Mouse (Mus musculus) mature B cell (primary cell): Measurements from ENCODE around the gene Slc35f1.

ENCODE experiments used
- in situ Hi-C: fragments of 300-500 bp; cut with MboI; formaldehyde crosslinking; loops from 2 replicates; pipeline ENCODE4 v1.14.3; 2019

Slc35f1 gene

GRCm38 (mm10) chr10:52690334-52690991 lies at the start of gene Slc35f1:
Gene Slc35f1, plus strand, starts transcription at chr10:52690533.
- in situ Hi-C loops: no loop called here

GRCm38 (mm10) chr10:52671234-52671633 lies 19.1 kb upstream of the Slc35f1 start:
- in situ Hi-C loops: no loop called here

GRCm38 (mm10) chr10:52690992-52691731 lies 829 bp downstream of the Slc35f1 start:
- in situ Hi-C loops: no loop called here

GRCm38 (mm10) chr10:52703688-52704087 lies 13.4 kb downstream of the Slc35f1 start:
- in situ Hi-C loops: no loop called here

GRCm38 (mm10) chr10:52704101-52705051 lies 14.0 kb downstream of the Slc35f1 start:
- in situ Hi-C loops: no loop called here

GRCm38 (mm10) chr10:52709482-52709881 lies 19.1 kb downstream of the Slc35f1 start:
- in situ Hi-C loops: no loop called here

GRCm38 (mm10) chr10:52712166-52712565 lies 21.8 kb downstream of the Slc35f1 start:
- in situ Hi-C loops: no loop called here

- in situ Hi-C loops: no loop called here
Measured at GRCm38 (mm10) chr10:52714557-52714956, 24.2 kb downstream of the Slc35f1 start.

- in situ Hi-C loops: no loop called here
Measured at GRCm38 (mm10) chr10:52715146-52715545, 24.8 kb downstream of the Slc35f1 start.

- in situ Hi-C loops: no loop called here
Measured at GRCm38 (mm10) chr10:52718199-52718917, 28.0 kb downstream of the Slc35f1 start.

- in situ Hi-C loops: no loop called here
Measured at GRCm38 (mm10) chr10:52726674-52727073, 36.3 kb downstream of the Slc35f1 start.

GRCm38 (mm10) chr10:52742671-52743379 lies 52.5 kb downstream of the Slc35f1 start:
- in situ Hi-C loops: no loop called here

GRCm38 (mm10) chr10:52743831-52744230 lies 53.5 kb downstream of the Slc35f1 start:
- in situ Hi-C loops: no loop called here

GRCm38 (mm10) chr10:52748028-52748597 lies 57.8 kb downstream of the Slc35f1 start:
- in situ Hi-C loops: no loop called here

- in situ Hi-C loops: no loop called here
Measured at GRCm38 (mm10) chr10:52755949-52756679, 65.8 kb downstream of the Slc35f1 start.

GRCm38 (mm10) chr10:52757496-52758260 lies 67.3 kb downstream of the Slc35f1 start:
- in situ Hi-C loops: no loop called here

- in situ Hi-C loops: no loop called here
Measured at GRCm38 (mm10) chr10:52758589-52758988, 68.3 kb downstream of the Slc35f1 start.

- in situ Hi-C loops: no loop called here
Measured at GRCm38 (mm10) chr10:52760527-52760926, 70.2 kb downstream of the Slc35f1 start.

GRCm38 (mm10) chr10:52779926-52780485 lies 89.7 kb downstream of the Slc35f1 start:
- in situ Hi-C loops: no loop called here
